Comparison of ENCODE assay signal across 9 mouse cellular contexts in genomic region chr1:179281401-179282121, GRCm38 (mm10).
A peak's percentile ranks its signal among the peaks of the same experiment; 100 is the strongest.
DNase-seq lines count a peak whose midpoint lies in the region; ATAC-seq and TF ChIP-seq lines count a peak whose summit lies in the region.
"Had no signal": no experiment of that assay in that cellular context is flagged by ENCODE, and none has a peak within 500 bp of the region (broad histone marks: within the 10 kb centered on the region; RNA-seq: fewer than 3 reads in every experiment).

No protein-coding gene starts in this region.

- no peaks in the 10 kb centered on the region for H3K36me3 ChIP-seq in intestine, embryonic 15.5 days
- H3K36me3 ChIP-seq in intestine, postnatal 0 days (ENCODE audit: control insufficient read depth, insufficient read depth): no peaks in the 10 kb centered on the region
- no peaks in the 10 kb centered on the region for H3K36me3 ChIP-seq in heart, adult 2 months (ENCODE audit: control insufficient read depth, insufficient read depth, low read length)
- H3K36me3 ChIP-seq in forebrain, embryonic 13.5 days (ENCODE audit: poor library complexity, severe bottlenecking): no peaks in the 10 kb centered on the region
- H3K36me3 ChIP-seq in forebrain, embryonic 10.5 days (replicated peaks): no peaks in the 10 kb centered on the region
- H3K36me3 ChIP-seq: embryonic facial prominence, embryonic 10.5 days had no signal

- intact Hi-C loops in heart, adult 2 months (cut with DNase I): no loop called here

- no peak for TF ChIP-seq EP300 in heart, adult 2 months (IDR thresholded peaks at IDR 0.05; ENCODE audit: insufficient read depth, low read depth, low read length)

- H3K4me3 ChIP-seq in intestine, embryonic 15.5 days (replicated peaks): no peak overlapping the region
- no peak overlapping the region for H3K4me3 ChIP-seq in intestine, postnatal 0 days (ENCODE audit: low read depth, low read length)
- no peak overlapping the region for H3K4me3 ChIP-seq in heart, adult 2 months
- no peak overlapping the region for H3K4me3 ChIP-seq in forebrain, embryonic 13.5 days
- no peak overlapping the region for H3K4me3 ChIP-seq in forebrain, embryonic 10.5 days
- H3K4me3 ChIP-seq: embryonic facial prominence, embryonic 10.5 days had no signal

- TF ChIP-seq POLR2A in heart, adult 2 months (IDR thresholded peaks at IDR 0.05; ENCODE audit: insufficient read depth, low read depth, low read length): no peak

- H3K27me3 ChIP-seq in intestine, embryonic 15.5 days (replicated peaks): no peaks in the 10 kb centered on the region
- no peaks in the 10 kb centered on the region for H3K27me3 ChIP-seq in intestine, postnatal 0 days (replicated peaks; ENCODE audit: control insufficient read depth, insufficient read depth, low read length)
- H3K27me3 ChIP-seq in heart, adult 2 months (ENCODE audit: control insufficient read depth, insufficient read depth, low read length): no peaks in the 10 kb centered on the region
- no peaks in the 10 kb centered on the region for H3K27me3 ChIP-seq in forebrain, embryonic 13.5 days
- no peaks in the 10 kb centered on the region for H3K27me3 ChIP-seq in forebrain, embryonic 10.5 days (ENCODE audit: poor library complexity, severe bottlenecking)

- no peaks in the 10 kb centered on the region for H3K79me2 ChIP-seq in heart, adult 2 months (replicated peaks; ENCODE audit: control insufficient read depth, insufficient read depth, low read length)

- H3K4me1 ChIP-seq in intestine, embryonic 15.5 days (replicated peaks): no peaks in the 10 kb centered on the region
- H3K4me1 ChIP-seq in intestine, postnatal 0 days (replicated peaks; ENCODE audit: control insufficient read depth, insufficient read depth, low read length): no peaks in the 10 kb centered on the region
- H3K4me1 ChIP-seq in heart, adult 2 months (ENCODE audit: control insufficient read depth, insufficient read depth, low read length): no peaks in the 10 kb centered on the region
- no peaks in the 10 kb centered on the region for H3K4me1 ChIP-seq in forebrain, embryonic 13.5 days
- H3K4me1 ChIP-seq in forebrain, embryonic 10.5 days: peaks cover 3% of the 10 kb centered on the region; the same call in 1 of the 2 replicates
- H3K4me1 ChIP-seq: embryonic facial prominence, embryonic 10.5 days had no signal

- ATAC-seq in intestine, embryonic 15.5 days: peak; percentile 58
- no peak for ATAC-seq in intestine, postnatal 0 days
- no peak for ATAC-seq in forebrain, embryonic 13.5 days

- 51% methylated on average over 13 of the region's 13 CpGs for WGBS in intestine, embryonic 15.5 days
- 60% methylated on average over 13 of the region's 13 CpGs for WGBS in intestine, postnatal 0 days
- WGBS in heart, adult 2 months: 51% methylated on average over 13 of the region's 13 CpGs
- WGBS in forebrain, embryonic 13.5 days: 85% methylated on average over 13 of the region's 13 CpGs
- WGBS in forebrain, embryonic 10.5 days: 93% methylated on average over 13 of the region's 13 CpGs

- TF ChIP-seq CTCF in intestine, postnatal 0 days (IDR thresholded peaks at IDR 0.05; ENCODE audit: low read depth): no peak
- no peak for TF ChIP-seq CTCF in heart, adult 2 months (IDR thresholded peaks at IDR 0.05)

- DNase-seq in adrenal gland, adult (ENCODE audit: inconsistent age in 2 of 2, low spot score in 1 of 2): peak; percentile 83 to 90
- DNase-seq in heart, adult 2 months: peak; percentile 20 to 26
- peak; percentile 69 for DNase-seq in kidney, postnatal 14 days
- DNase-seq in forebrain, embryonic 10.5 days (ENCODE audit: extremely low spot score, low spot score): no peak
- no peak for DNase-seq in cerebellum, postnatal 36 days

- no peak overlapping the region for H3K27ac ChIP-seq in intestine, embryonic 15.5 days
- no peak overlapping the region for H3K27ac ChIP-seq in intestine, postnatal 0 days (ENCODE audit: low read depth, low read length)
- no peak overlapping the region for H3K27ac ChIP-seq in heart, adult 2 months
- H3K27ac ChIP-seq in forebrain, embryonic 13.5 days: no peak overlapping the region
- no peak overlapping the region for H3K27ac ChIP-seq in forebrain, embryonic 10.5 days
- H3K27ac ChIP-seq: embryonic facial prominence, embryonic 10.5 days had no signal

- H3K9ac ChIP-seq in intestine, embryonic 15.5 days: no peak overlapping the region
- H3K9ac ChIP-seq in intestine, postnatal 0 days (ENCODE audit: low read depth, low read length): no peak overlapping the region
- H3K9ac ChIP-seq in heart, adult 2 months (ENCODE audit: low read depth, low read length): no peak overlapping the region
- no peak overlapping the region for H3K9ac ChIP-seq in forebrain, embryonic 13.5 days

- H3K4me2 ChIP-seq in intestine, embryonic 15.5 days (replicated peaks): no peak overlapping the region
- H3K4me2 ChIP-seq in intestine, postnatal 0 days (replicated peaks; ENCODE audit: low read depth): no peak overlapping the region
- H3K4me2 ChIP-seq in forebrain, embryonic 13.5 days: no peak overlapping the region

- H3K9me3 ChIP-seq in intestine, embryonic 15.5 days: no peaks in the 10 kb centered on the region
- no peaks in the 10 kb centered on the region for H3K9me3 ChIP-seq in intestine, postnatal 0 days (ENCODE audit: control insufficient read depth)
- H3K9me3 ChIP-seq in forebrain, embryonic 13.5 days (replicated peaks): no peaks in the 10 kb centered on the region
- no peaks in the 10 kb centered on the region for H3K9me3 ChIP-seq in forebrain, embryonic 10.5 days
- H3K9me3 ChIP-seq: embryonic facial prominence, embryonic 10.5 days had no signal

Comparison
In these comparisons a context has a peak if more than half of its experiments do, and no peak if none do; other contexts are left out.
1. DNase-seq: peak in adrenal gland, adult (2 of 2), heart, adult 2 months (2 of 2) and kidney, postnatal 14 days (single experiment); none in forebrain, embryonic 10.5 days (single experiment) and cerebellum, postnatal 36 days (0 of 2).